Mouse (Mus musculus) CD4-positive, CD25-positive, alpha-beta regulatory T cell, adult 4 months (primary cell): ENCODE data around the gene Fbxw11. TPM values are rescaled to one million over a fixed set of nuclear protein-coding genes. Genes with fewer than 3 reads are reported as not detected.
"Not testable (repeated sequence)": the region's sequence is repeated elsewhere in the genome, so short reads cannot be mapped to it uniquely, and the experiment has no call there.

Source experiments
- ATAC-seq: one replicate; pipeline ENCODE4 v1.8.0; 2017
- polyA plus RNA-seq, 2 experiments: library from polyadenylated mRNA; unstranded; fragments of 100-300 nt; shearing (Covaris generic); gene quantifications; one replicate each; pipeline ENCODE4 v1.2.1; 2017

Gene Fbxw11
- polyA plus RNA-seq, 2 experiments from 2014 or later = 20.0 to 20.6 TPM

GRCm38 (mm10) chr11:32677811-32678210 is 35.3 kb downstream of the Fbxw11 start:
- ATAC-seq = no peak

GRCm38 (mm10) chr11:32679091-32679490 is 36.6 kb downstream of the Fbxw11 start:
- not testable (repeated sequence) for ATAC-seq

- ATAC-seq = no peak
Observed at GRCm38 (mm10) chr11:32680014-32680413, 37.5 kb downstream of the Fbxw11 start.

GRCm38 (mm10) chr11:32681192-32681795 is 38.8 kb downstream of the Fbxw11 start:
- no peak for ATAC-seq

GRCm38 (mm10) chr11:32682335-32683102 is 40.0 kb downstream of the Fbxw11 start:
- ATAC-seq = no peak

- ATAC-seq = no peak
Observed at GRCm38 (mm10) chr11:32684690-32685254, 42.2 kb downstream of the Fbxw11 start.

- ATAC-seq = no peak
Observed at GRCm38 (mm10) chr11:32688245-32688855, 45.8 kb downstream of the Fbxw11 start.

GRCm38 (mm10) chr11:32689510-32689909 is 47.0 kb downstream of the Fbxw11 start:
- no peak for ATAC-seq

GRCm38 (mm10) chr11:32692834-32693233 is 50.3 kb downstream of the Fbxw11 start:
- ATAC-seq = no peak

- ATAC-seq = peak; percentile 54
Observed at GRCm38 (mm10) chr11:32693431-32694141, 51.1 kb downstream of the Fbxw11 start.

- ATAC-seq = not testable (repeated sequence)
Observed at GRCm38 (mm10) chr11:32694322-32695003, 51.9 kb downstream of the Fbxw11 start.

GRCm38 (mm10) chr11:32696446-32697090 is 54.0 kb downstream of the Fbxw11 start:
- no peak for ATAC-seq

- peak; percentile 62 for ATAC-seq
Observed at GRCm38 (mm10) chr11:32697695-32698094, 55.2 kb downstream of the Fbxw11 start.

- no peak for ATAC-seq
Observed at GRCm38 (mm10) chr11:32699913-32700493, 57.5 kb downstream of the Fbxw11 start.

- no peak for ATAC-seq
Observed at GRCm38 (mm10) chr11:32701566-32701965, 59.0 kb downstream of the Fbxw11 start.

- ATAC-seq = no peak
Observed at GRCm38 (mm10) chr11:32704241-32704890, 61.8 kb downstream of the Fbxw11 start.

- no peak for ATAC-seq
Observed at GRCm38 (mm10) chr11:32706406-32706993, 64.0 kb downstream of the Fbxw11 start.

- no peak for ATAC-seq
Observed at GRCm38 (mm10) chr11:32707481-32707880, 65.0 kb downstream of the Fbxw11 start.

- peak; percentile 35 for ATAC-seq
Observed at GRCm38 (mm10) chr11:32708739-32709501, 66.4 kb downstream of the Fbxw11 start.
